Mouse (Mus musculus) MEL (cell line): Measurements from ENCODE around the gene Kndc1. TPM values are rescaled to one million over a fixed set of nuclear protein-coding genes. Genes with fewer than 3 reads are reported as not detected.

ENCODE experiments used
- DNase-seq: peaks from one replicate; pipeline ENCODE4 v3.0.0; 2011; ENCODE audit warnings: low read depth, low spot score
- H3K27ac ChIP-seq: 2 replicates; pipeline ENCODE4 v1.5.1; 2012; ENCODE audit warnings: low read depth, mild to moderate bottlenecking, control low read depth, low read length, moderate library complexity; ENCODE audit not compliant: control insufficient read depth
- H3K27me3 ChIP-seq, 2 experiments: fragments of 150-350 bp in 1 of 2; sonication (generic) in 1 of 2; 2 replicates each; pipeline ENCODE4 v1.6.1; 2012; ENCODE audit warnings: low read length in 2 of 2, mild to moderate bottlenecking in 2 of 2, improper control_type of control experiment in 1 of 2, moderate library complexity in 1 of 2; ENCODE audit not compliant: insufficient read depth in 2 of 2, control insufficient read depth in 1 of 2
- H3K36me3 ChIP-seq, 2 experiments: 2 replicates each; pipeline ENCODE4 v1.6.1; 2012 to 2014; ENCODE audit warnings: low read length in 2 of 2, improper control_type of control experiment in 1 of 2, inconsistent platforms in 1 of 2, mild to moderate bottlenecking in 1 of 2; ENCODE audit not compliant: insufficient read depth in 2 of 2, control insufficient read depth in 1 of 2
- H3K4me1 ChIP-seq, 2 experiments: fragments of 150-350 bp in 1 of 2; sonication (generic) in 1 of 2; 2 replicates each; pipeline ENCODE4 v1.6.1; 2012; ENCODE audit warnings: low read length in 2 of 2, improper control_type of control experiment in 1 of 2, mild to moderate bottlenecking in 1 of 2; ENCODE audit not compliant: insufficient read depth in 2 of 2, control insufficient read depth in 1 of 2
- H3K4me3 ChIP-seq, 2 experiments: fragments of 150-350 bp in 1 of 2; sonication (generic) in 1 of 2; 2 replicates each; pipeline ENCODE4 v1.5.1; 2012; ENCODE audit warnings: low read depth in 2 of 2, low read length in 2 of 2, mild to moderate bottlenecking in 2 of 2, moderate library complexity in 2 of 2, control low read depth in 1 of 2, improper control_type of control experiment in 1 of 2; ENCODE audit not compliant: control insufficient read depth in 1 of 2, insufficient read depth in 1 of 2
- H3K79me2 ChIP-seq: 2 replicates; pipeline ENCODE4 v1.6.1; 2012; ENCODE audit warnings: mild to moderate bottlenecking, low read length, moderate library complexity; ENCODE audit not compliant: control insufficient read depth, poor library complexity, insufficient read depth
- H3K9ac ChIP-seq: 2 replicates; pipeline ENCODE4 v1.6.1; 2012; ENCODE audit warnings: low read depth, mild to moderate bottlenecking, control low read depth, low read length, moderate library complexity; ENCODE audit not compliant: control insufficient read depth, poor library complexity, severe bottlenecking
- H3K9me3 ChIP-seq: fragments of 150-350 bp; sonication (generic); replicated peaks from 2 replicates; pipeline ENCODE4 v1.6.1; 2012; ENCODE audit warnings: mild to moderate bottlenecking, low read length, improper control_type of control experiment, moderate library complexity; ENCODE audit not compliant: insufficient read depth
- CHD1 ChIP-seq: IDR thresholded peaks from 2 replicates; pipeline ENCODE4 v1.6.1; 2012; ENCODE audit warnings: low read depth, mild to moderate bottlenecking, inconsistent platforms, low read length, improper control_type of control experiment
- CHD2 ChIP-seq: IDR thresholded peaks from 2 replicates; pipeline ENCODE4 v1.6.1; 2011; ENCODE audit warnings: low read length, improper control_type of control experiment
- CTCF ChIP-seq, 3 experiments: IDR thresholded peaks in 2 of 3; conservative IDR thresholded peaks in 1 of 3; 2 replicates each; pipeline ENCODE4 v1.5.1; 2011 to 2012; ENCODE audit warnings: low read length in 3 of 3, low read depth in 2 of 3, mild to moderate bottlenecking in 2 of 3, improper control_type of control experiment in 1 of 3, inconsistent platforms in 1 of 3, mixed read lengths in 1 of 3, moderate library complexity in 1 of 3; ENCODE audit not compliant: control insufficient read depth in 1 of 3, insufficient read depth in 1 of 3, poor library complexity in 1 of 3, severe bottlenecking in 1 of 3
- GABPA ChIP-seq: IDR thresholded peaks from 2 replicates; pipeline ENCODE4 v1.6.1; 2012; ENCODE audit warnings: low read depth, mild to moderate bottlenecking, inconsistent platforms, low read length, improper control_type of control experiment, moderate library complexity
- GATA1 ChIP-seq: IDR thresholded peaks from 2 replicates; pipeline ENCODE4 v1.6.1; 2011; ENCODE audit warnings: low read depth, low read length, improper control_type of control experiment
- HCFC1 ChIP-seq: IDR thresholded peaks from 2 replicates; pipeline ENCODE4 v1.6.1; 2012; ENCODE audit warnings: low read depth, mild to moderate bottlenecking, inconsistent platforms, low read length, improper control_type of control experiment, moderate library complexity
- MAX ChIP-seq: IDR thresholded peaks from 2 replicates; pipeline ENCODE4 v1.6.1; 2011; ENCODE audit warnings: low read length, improper control_type of control experiment
- MAZ ChIP-seq: IDR thresholded peaks from 2 replicates; pipeline ENCODE4 v1.6.1; 2012; ENCODE audit warnings: low read depth, mild to moderate bottlenecking, inconsistent platforms, low read length, improper control_type of control experiment
- MXI1 ChIP-seq: IDR thresholded peaks from 2 replicates; pipeline ENCODE4 v1.6.1; 2011; ENCODE audit warnings: mild to moderate bottlenecking, low read depth, low read length, improper control_type of control experiment
- NELFE ChIP-seq: IDR thresholded peaks from 2 replicates; pipeline ENCODE4 v1.6.1; 2011; ENCODE audit warnings: low read depth, low read length, improper control_type of control experiment
- NRF1 ChIP-seq: IDR thresholded peaks from 2 replicates; pipeline ENCODE4 v1.6.1; 2014; ENCODE audit warnings: low read depth, mild to moderate bottlenecking, inconsistent platforms, low read length, improper control_type of control experiment, moderate library complexity; ENCODE audit not compliant: poor library complexity, insufficient read depth, severe bottlenecking
- POLR2A ChIP-seq, 2 experiments: IDR thresholded peaks; 2 replicates each; pipeline ENCODE4 v1.6.1; 2011 to 2012; ENCODE audit warnings: low read length in 2 of 2, mild to moderate bottlenecking in 2 of 2, control low read depth in 1 of 2, improper control_type of control experiment in 1 of 2, low read depth in 1 of 2, moderate library complexity in 1 of 2; ENCODE audit not compliant: control insufficient read depth in 1 of 2, insufficient read depth in 1 of 2, poor library complexity in 1 of 2
- POLR2AphosphoS2 ChIP-seq: IDR thresholded peaks from 2 replicates; pipeline ENCODE4 v1.6.1; 2011; ENCODE audit warnings: low read length, improper control_type of control experiment
- SIN3A ChIP-seq: IDR thresholded peaks from 2 replicates; pipeline ENCODE4 v1.6.1; 2012; ENCODE audit warnings: low read length, improper control_type of control experiment, inconsistent platforms
- SMC3 ChIP-seq: IDR thresholded peaks from 2 replicates; pipeline ENCODE4 v1.6.1; 2011; ENCODE audit warnings: low read depth, low read length, improper control_type of control experiment
- TAL1 ChIP-seq: IDR thresholded peaks from 2 replicates; pipeline ENCODE4 v1.6.1; 2012; ENCODE audit warnings: mild to moderate bottlenecking, inconsistent platforms, low read length, moderate library complexity, mixed read lengths
- UBTF ChIP-seq: IDR thresholded peaks from 2 replicates; pipeline ENCODE4 v1.6.1; 2012; ENCODE audit warnings: low read depth, mild to moderate bottlenecking, inconsistent platforms, low read length, improper control_type of control experiment, moderate library complexity, borderline replicate concordance; ENCODE audit not compliant: insufficient read depth
- USF1 ChIP-seq: IDR thresholded peaks from 2 replicates; pipeline ENCODE4 v1.6.1; 2014; ENCODE audit warnings: low read depth, mild to moderate bottlenecking, inconsistent platforms, low read length, improper control_type of control experiment, moderate library complexity
- USF2 ChIP-seq, 2 experiments: IDR thresholded peaks; 2 replicates each; pipeline ENCODE4 v1.6.1; 2011 to 2012; ENCODE audit warnings: improper control_type of control experiment in 2 of 2, low read length in 2 of 2, borderline replicate concordance in 1 of 2, inconsistent platforms in 1 of 2, low read depth in 1 of 2, mild to moderate bottlenecking in 1 of 2; ENCODE audit not compliant: insufficient read depth in 1 of 2
- ZC3H11A ChIP-seq: IDR thresholded peaks from 2 replicates; pipeline ENCODE4 v1.6.1; 2012; ENCODE audit warnings: low read depth, mild to moderate bottlenecking, inconsistent platforms, low read length, improper control_type of control experiment
- ZKSCAN1 ChIP-seq: IDR thresholded peaks from 2 replicates; pipeline ENCODE4 v1.6.1; 2012; ENCODE audit warnings: low read depth, mild to moderate bottlenecking, inconsistent platforms, low read length, improper control_type of control experiment, moderate library complexity
- ZNF384 ChIP-seq: IDR thresholded peaks from 2 replicates; pipeline ENCODE4 v1.6.1; 2012; ENCODE audit warnings: low read depth, mild to moderate bottlenecking, inconsistent platforms, low read length, improper control_type of control experiment
- polyA plus RNA-seq, 2 experiments: library from polyadenylated mRNA; stranded (reverse) in 1 of 2; unstranded in 1 of 2; fragments of >175 nt in 1 of 2; fragments of >200 nt in 1 of 2; gene quantifications; 2 replicates each; pipeline versions ENCODE4 v1.2.1 to v1.2.4; 2012; ENCODE audit warnings: low replicate concordance in 2 of 2, low read depth in 1 of 2; ENCODE audit not compliant: insufficient read length in 2 of 2, insufficient read depth in 1 of 2, missing spikeins in 1 of 2
- total RNA-seq: library from RNA; depleted of rRNA; stranded (reverse); fragments of 300-350 nt; gene quantifications from 2 replicates; pipeline ENCODE4 v1.2.3, GENCODE M21; 2012

Gene Kndc1
- total and polyA plus RNA-seq, 3 experiments = not detected

DNA sequence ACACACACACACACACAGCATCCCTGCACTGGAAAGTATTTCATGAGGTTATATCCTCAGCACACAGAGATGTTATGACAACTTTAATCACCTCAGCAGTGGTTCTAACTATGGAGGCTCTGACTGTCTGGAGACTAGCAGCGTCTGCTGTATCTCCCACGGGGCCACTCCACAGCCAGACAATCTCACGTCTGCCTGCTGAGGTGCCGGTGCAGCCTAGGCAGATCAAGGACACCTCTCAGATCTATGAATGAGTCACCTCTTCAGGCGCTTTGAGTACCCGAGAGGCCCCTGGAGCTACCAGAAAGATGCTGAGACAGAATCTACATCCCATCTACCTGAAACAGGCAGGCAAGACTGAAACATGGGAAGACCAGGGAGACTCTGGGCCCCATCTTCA, 15.9 kb upstream of the Kndc1 start:
- H3K9me3 ChIP-seq = no peaks in the 10 kb centered on the region
- DNase-seq = no peak
- TF ChIP-seq MAZ = no peak
- no peak for TF ChIP-seq CTCF (IDR thresholded peaks at IDR 0.05 in 2 of 3, conservative IDR thresholded peaks at IDR 0.05 in 1 of 3; ENCODE audit: control insufficient read depth in 1 of 3, insufficient read depth in 1 of 3, low read depth in 2 of 3, low read length in 3 of 3, poor library complexity in 1 of 3, severe bottlenecking in 1 of 3)
- TF ChIP-seq MAX = no peak

GRCm38 (mm10) chr7:139883545-139883944, 11.0 kb upstream of the Kndc1 start:
- Histone ChIP-seq H3K79me2 (no peaks in the 10 kb centered on the region), H3K9ac (no peak overlapping the region), H3K27ac (no peak overlapping the region), H3K36me3 (no peaks in the 10 kb centered on the region), H3K4me1 (no peaks in the 10 kb centered on the region), H3K4me3 (no peak overlapping the region), H3K9me3 (no peaks in the 10 kb centered on the region), H3K27me3 (no peaks in the 10 kb centered on the region)
- TF ChIP-seq HCFC1 (no peak), SMC3 (no peak), ZC3H11A (no peak), USF2 (IDR thresholded peaks at IDR 0.05; ENCODE audit: borderline replicate concordance in 1 of 2, insufficient read depth in 1 of 2, low read depth in 1 of 2, low read length in 2 of 2) (no peak), POLR2AphosphoS2 (no peak), ZNF384 (no peak), GATA1 (no peak), MAX (no peak), SIN3A (no peak), NELFE (no peak), NRF1 (no peak), CHD1 (no peak), USF1 (no peak), CHD2 (no peak)
- DNase-seq = no peak

More for the DNA sequence above, 15.9 kb upstream of the Kndc1 start:
- Histone ChIP-seq H3K4me1 (no peaks in the 10 kb centered on the region), H3K27ac (no peak overlapping the region), H3K27me3 (no peaks in the 10 kb centered on the region), H3K36me3 (no peaks in the 10 kb centered on the region), H3K79me2 (no peaks in the 10 kb centered on the region), H3K9ac (no peak overlapping the region), H3K4me3 (no peak overlapping the region)

- no peak for DNase-seq
- Histone ChIP-seq H3K27ac (no peak overlapping the region), H3K36me3 (no peaks in the 10 kb centered on the region), H3K9ac (no peak overlapping the region), H3K9me3 (no peaks in the 10 kb centered on the region), H3K27me3 (no peaks in the 10 kb centered on the region), H3K79me2 (no peaks in the 10 kb centered on the region), H3K4me3 (no peak overlapping the region), H3K4me1 (no peaks in the 10 kb centered on the region)
- TF ChIP-seq ZKSCAN1 (no peak), TAL1 (no peak), UBTF (no peak), CHD1 (no peak), GABPA (no peak), GATA1 (no peak), POLR2A (IDR thresholded peaks at IDR 0.05; ENCODE audit: control insufficient read depth in 1 of 2, insufficient read depth in 1 of 2, low read depth in 1 of 2, low read length in 2 of 2, poor library complexity in 1 of 2) (no peak), USF1 (no peak), MXI1 (no peak), SIN3A (no peak), SMC3 (no peak), NELFE (no peak)
Observed at GRCm38 (mm10) chr7:139891779-139892178, 2.7 kb upstream of the Kndc1 start.
